Mouse (Mus musculus): Measurements from ENCODE around the gene Tmem123.

Tmem123 gene

DNA sequence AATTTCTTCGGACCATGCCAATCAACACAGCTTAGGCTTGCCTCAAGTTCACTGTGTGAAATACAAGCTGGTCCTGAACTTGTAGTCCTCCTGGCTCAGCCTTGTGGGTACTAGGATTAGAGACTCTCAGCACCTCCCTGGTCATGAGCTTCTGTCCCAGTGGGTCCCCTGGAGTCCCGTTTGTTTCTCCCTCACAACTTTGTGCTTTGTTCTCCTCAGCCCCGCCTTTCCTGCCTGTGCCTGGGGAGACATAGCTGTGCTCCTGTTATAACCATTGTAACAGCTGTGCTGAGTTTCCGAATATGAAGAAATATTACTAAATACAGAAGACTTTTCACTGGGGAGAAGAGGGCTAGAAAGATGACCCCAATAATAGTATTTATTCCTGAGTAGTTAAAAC is 5.2 kb downstream of the Tmem123 start:
- no peak for TF ChIP-seq GATA4 (IDR thresholded peaks at IDR 0.05; ENCODE audit: insufficient replicate concordance, low read length)

DNA sequence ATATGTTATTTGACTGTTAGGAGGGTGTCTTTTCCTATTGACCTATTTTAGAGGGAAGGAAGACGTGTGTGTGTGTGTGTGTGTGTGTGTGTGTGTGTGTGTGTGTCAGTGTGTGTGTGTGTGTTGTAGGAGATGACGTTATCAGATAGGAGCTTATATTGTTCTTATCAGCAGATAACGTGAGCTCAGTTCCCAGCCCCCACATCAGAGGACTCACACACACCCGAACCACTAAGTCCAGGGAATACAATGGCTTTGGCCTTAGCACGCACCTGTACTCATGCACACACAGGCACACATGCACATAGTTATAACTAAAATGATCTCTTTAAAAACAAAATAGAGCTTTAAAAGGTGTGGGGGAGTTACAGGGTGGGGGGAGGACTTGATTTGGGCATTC is 5.7 kb downstream of the Tmem123 start:
- TF ChIP-seq GATA4 (IDR thresholded peaks at IDR 0.05; ENCODE audit: insufficient replicate concordance, low read length) = no peak

DNA sequence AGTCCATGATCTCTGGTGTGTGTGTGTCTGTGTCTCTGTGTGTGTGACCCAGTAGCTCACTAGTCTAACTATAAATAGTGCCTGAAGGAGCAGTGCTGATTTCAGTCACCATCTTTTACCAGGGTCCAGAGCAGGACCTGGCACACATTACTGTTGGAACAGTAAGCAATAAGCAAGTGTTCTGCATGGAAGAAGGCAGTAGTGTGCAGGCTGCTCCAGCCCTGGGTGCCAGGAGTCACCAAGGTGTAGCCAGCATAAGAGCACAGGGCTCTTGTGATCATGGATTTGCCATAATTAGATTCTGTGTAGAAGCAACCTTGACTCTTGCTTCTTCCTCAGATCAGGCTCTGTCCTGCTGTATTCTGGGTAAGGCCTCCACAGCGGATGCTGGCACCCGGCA is 8.5 kb downstream of the Tmem123 start:
- no peak for TF ChIP-seq GATA4 (IDR thresholded peaks at IDR 0.05; ENCODE audit: insufficient replicate concordance, low read length)

DNA sequence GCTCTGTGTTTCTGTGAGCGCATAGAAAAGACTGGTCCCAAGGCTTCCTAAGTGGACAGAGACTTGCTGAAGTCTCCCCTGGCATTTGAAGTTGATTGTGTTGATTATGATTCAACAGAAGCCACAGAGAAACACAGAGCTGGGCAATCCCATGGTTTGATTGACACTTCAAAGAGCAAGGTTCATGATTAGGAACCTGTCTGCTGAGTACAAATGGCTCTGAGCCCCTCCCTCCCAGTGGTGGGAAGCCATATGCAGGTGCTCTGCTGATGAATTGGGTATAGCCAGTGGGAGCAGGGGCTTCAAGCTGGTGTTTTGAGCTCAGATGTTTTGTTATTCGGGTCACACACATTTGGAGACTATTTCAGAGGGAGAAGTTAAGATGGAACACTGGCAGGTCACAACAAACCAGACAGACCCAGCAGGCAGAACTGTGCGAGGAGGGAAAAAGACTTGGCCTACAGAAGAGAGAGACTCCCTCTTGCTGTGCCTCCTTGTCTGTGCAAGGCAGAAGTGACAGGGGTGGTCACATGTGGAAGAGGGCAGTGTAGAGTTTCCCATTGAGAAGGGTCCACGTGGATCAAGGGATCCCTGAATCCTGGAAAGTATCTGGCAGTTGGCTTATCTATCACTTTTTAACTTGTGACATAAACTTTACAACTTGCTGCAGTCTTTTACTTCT is 9.1 kb downstream of the Tmem123 start:
- no peak for TF ChIP-seq GATA4 (IDR thresholded peaks at IDR 0.05; ENCODE audit: insufficient replicate concordance, low read length)

DNA sequence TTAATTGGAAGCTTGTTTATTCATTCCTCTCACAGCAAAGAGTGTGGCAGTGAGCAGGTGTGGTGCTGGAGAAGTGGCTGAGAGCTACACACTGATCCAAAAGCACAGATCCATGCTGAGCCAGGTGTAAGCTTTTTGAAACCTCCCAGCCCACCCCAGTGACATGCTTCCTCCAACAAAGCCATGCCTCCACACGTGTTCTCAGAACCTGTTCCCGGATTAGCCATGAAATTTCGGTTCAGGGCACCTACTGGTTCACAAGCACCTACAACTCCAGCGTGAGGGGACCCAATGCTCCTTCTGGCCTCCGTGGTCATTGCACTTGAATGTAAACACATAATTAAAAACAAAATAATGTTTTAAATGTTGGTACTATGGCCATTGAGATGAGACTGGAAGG is 9.8 kb downstream of the Tmem123 start:
- TF ChIP-seq GATA4 (IDR thresholded peaks at IDR 0.05; ENCODE audit: insufficient replicate concordance, low read length) = no peak

DNA sequence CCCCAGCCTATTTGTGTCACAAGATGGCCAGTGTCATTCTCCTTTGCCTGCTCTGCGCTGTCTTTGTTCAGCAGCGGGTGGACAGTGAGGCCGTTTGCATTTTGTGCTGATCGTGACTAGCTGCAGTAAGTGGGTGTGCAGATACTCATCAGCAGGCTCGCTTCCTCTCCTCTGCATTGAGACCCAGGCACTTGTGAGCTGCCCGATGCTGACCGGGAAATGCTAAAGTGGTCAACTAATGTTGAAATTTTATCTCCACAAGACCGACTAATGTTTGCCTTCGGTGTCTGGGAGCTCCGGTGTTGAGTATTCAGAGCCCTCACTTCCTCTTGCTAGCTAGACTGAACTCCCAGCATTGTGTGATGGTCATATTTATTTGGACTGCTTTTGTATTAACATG is 10.7 kb downstream of the Tmem123 start:
- TF ChIP-seq GATA4 (IDR thresholded peaks at IDR 0.05; ENCODE audit: insufficient replicate concordance, low read length) = no peak

DNA sequence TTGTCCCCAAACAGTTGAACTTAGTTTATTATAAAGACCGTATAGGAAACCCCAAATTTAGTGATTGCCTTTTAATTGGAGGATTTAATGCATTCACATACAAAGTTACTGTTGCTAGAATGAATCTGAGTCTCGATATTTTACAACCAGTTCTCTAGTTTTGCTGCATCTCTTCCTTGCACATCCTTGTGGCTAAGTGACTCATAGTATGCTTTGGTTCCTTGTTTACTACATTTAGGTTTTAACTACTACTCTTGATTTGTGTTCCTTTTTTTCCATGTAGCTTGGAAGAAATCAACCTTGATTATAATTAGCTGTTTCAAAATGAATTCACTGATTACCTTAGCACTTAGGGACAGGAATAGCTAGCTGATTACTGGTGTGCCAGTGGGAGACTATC is 11.2 kb downstream of the Tmem123 start:
- TF ChIP-seq GATA4 (IDR thresholded peaks at IDR 0.05; ENCODE audit: insufficient replicate concordance, low read length) = no peak

DNA sequence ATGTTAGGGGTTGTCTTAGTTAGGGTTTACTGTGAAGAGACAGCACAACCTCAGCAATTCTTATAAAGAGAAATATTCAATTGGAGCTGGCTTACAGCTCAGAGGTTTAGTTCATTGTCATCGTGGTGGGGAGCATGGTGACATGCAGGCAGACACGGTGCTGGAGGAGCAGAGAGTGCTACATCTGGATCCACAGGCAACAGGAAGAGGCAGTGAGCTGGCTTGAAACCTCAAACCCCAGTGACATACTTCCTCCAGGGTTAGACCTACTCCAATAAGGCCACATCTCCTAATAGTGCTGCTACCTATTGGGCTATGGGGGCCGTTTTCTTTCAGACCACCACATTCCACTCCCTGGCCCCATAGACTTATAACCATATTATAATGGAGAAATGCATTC is 12.1 kb downstream of the Tmem123 start:
- no peak for TF ChIP-seq GATA4 (IDR thresholded peaks at IDR 0.05; ENCODE audit: insufficient replicate concordance, low read length)

DNA sequence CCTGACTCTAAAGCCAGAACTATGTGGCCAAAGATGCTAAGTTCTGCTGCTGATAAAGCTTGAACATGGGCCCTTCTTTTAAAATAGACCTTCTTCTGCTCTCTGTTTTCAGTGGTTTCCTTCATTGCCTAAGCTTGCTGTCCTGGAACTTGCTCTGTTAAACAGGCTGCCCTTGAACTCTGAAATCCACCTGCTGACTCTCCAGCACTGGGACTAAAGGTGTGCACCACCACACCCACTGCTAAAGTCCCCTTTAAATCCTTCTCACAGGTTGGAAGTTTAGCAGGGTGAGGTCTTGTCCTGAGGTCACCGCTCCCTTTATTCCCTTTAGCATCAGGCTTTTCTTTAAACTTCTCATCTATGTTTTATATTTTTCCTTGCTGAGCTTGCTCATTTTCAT is 13.1 kb downstream of the Tmem123 start:
- TF ChIP-seq GATA4 (IDR thresholded peaks at IDR 0.05; ENCODE audit: insufficient replicate concordance, low read length) = no peak

DNA sequence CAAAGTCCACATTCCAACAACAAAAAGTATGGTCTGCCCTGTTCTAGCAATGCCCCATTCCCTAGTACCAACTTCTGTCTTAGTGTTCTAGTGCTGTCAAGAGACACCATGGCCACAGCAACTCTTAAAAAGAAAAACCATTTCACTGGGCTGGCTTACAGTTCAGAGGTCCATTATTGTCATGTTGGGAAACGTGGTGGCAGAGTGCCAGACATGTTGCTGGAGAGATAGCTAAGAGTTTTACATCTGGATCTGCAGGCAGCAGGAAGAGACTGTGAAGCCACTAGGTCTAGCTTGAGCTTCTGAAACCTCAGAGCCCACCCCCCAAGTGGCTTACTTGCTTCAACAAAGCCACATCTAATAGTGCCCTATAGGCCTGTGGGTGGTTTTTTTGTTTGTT is 13.8 kb downstream of the Tmem123 start:
- no peak for TF ChIP-seq GATA4 (IDR thresholded peaks at IDR 0.05; ENCODE audit: insufficient replicate concordance, low read length)

DNA sequence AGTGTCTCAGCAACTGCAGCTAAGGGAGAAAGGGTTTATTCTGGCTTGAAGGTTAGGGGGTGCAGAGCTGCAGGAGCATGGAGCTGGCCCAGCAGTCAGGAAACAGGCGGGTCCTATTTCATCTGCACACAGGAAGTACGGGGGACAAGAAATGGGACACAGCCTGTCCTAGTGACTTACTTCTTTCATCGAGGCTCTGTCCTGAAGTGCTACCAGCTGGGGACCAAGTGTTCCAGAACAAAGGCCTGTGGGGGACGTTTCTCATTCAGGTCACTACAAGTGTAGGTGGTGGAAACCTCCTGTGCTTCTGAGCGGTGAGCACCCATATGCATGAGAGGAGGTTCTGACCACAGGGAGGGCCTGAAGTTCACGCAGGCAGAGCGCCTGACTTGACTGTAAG is 14.9 kb downstream of the Tmem123 start:
- TF ChIP-seq GATA4 (IDR thresholded peaks at IDR 0.05; ENCODE audit: insufficient replicate concordance, low read length) = no peak

DNA sequence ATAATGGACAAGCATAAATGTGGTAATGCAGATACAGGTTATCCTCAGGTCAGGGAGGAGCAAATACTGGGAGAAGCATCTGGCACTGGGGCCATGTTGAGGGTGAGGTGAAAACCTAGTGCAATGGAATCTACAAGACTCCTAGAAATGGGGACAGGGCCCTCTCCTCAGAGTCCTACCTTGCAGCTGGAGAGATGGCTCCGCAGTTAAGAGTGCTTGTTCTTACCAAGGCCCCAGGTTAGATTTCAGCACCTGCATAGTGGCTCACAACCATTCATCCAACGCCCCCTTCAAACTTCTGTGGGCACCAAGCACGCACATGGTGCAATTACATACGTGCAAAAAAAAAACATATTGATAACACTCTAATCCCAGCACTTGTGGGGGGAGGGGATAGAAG is 15.9 kb downstream of the Tmem123 start:
- no peak for TF ChIP-seq GATA4 (IDR thresholded peaks at IDR 0.05; ENCODE audit: insufficient replicate concordance, low read length)

DNA sequence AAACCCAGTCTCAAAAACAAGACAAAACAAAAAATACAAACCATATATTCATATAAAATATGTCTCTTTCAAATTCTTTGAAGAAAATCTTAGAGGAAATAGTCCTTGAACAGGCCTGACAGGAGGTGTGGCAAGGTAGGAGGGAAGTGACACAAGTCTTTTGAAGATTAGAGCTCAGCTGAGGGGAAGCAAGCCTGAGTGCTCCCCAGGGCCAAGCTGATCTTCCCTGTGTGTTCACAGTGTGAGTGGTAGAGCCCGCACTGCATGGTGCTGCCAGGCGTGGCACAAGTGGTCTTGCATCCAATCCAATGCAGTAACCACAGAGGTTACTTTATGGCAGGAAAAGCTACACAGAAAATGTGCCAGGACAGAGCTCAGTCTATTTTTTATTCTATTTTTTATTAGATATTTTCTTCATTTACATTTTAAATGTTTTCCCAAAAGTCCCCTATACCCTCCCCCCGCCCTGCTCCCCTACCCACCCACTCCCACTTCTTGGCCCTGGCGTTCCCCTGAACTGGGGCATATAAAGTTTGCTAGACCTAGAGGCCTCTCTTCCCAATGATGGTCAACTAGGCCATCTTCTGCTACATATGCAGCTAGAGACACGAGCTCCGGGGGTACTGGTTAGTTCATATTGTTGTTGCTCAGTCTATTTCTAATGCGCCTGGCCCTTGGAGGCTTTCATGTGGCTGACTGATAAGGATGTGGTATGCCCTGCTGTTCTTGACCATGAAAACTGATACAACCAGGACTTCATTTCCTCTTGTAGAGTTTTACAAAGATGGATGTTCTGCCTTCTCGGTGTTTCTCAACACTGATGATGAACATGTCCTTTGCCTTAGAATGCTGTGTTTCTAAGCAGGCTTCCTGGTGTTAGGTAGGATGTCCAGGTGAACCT is 16.7 kb downstream of the Tmem123 start:
- TF ChIP-seq GATA4 (IDR thresholded peaks at IDR 0.05; ENCODE audit: insufficient replicate concordance, low read length) = no peak

DNA sequence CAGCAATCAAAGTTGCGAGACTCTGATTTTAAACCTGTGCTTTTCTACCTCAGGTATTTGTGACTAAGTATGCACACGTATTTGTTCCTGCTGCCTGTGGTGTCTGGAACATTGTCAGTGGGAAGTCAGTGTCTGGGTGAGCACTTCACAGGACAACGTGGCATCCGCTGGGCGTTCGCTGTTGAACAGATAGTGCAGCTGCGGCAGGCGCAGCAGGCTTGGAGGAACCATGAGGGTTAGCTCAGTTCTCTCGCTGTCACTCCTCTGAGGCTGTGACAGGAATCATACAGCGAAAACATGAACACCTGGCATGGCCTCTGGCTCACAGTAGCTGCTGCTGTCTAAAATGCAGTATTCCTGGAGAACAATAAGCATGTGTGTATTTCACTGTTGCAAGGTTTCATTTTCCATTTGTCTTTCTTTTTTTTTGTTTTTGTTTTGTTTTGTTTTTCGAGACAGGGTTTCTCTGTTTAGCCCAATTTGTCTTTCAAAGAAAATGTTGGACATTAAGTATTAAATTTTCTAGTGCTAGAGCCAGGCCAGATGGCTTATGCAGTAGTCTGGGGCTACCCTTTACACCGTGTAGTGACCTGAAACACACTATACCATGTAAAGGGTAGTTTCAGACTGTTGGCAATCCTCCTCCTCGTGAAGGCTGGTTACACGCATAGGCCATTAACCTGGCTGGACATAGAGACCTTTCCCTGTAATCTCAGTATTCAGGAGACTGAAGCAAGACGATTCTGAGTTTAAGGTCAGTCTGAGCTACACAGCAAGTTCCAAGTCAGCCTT is 20.2 kb downstream of the Tmem123 start:
- no peak for TF ChIP-seq GATA4 (IDR thresholded peaks at IDR 0.05; ENCODE audit: insufficient replicate concordance, low read length)

DNA sequence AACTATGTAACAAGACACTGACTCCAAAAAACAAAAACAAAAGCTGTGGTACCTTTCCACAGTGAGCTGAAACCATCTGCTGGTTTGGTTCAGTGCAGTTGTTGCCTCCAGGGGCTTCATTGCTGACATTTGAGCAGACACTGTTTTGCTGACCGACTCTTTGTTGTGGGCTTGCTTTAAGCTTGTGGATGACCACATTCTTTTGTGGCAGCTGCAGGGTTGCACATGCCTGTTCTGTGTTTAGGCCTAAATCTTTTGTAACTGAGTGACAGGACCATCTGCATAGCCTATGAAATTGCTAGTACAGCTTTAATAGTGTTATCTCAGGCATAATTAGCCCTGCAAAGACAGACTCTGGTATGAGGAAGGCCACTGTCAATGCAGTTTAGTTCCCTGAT is 20.8 kb downstream of the Tmem123 start:
- TF ChIP-seq GATA4 (IDR thresholded peaks at IDR 0.05; ENCODE audit: insufficient replicate concordance, low read length) = no peak

DNA sequence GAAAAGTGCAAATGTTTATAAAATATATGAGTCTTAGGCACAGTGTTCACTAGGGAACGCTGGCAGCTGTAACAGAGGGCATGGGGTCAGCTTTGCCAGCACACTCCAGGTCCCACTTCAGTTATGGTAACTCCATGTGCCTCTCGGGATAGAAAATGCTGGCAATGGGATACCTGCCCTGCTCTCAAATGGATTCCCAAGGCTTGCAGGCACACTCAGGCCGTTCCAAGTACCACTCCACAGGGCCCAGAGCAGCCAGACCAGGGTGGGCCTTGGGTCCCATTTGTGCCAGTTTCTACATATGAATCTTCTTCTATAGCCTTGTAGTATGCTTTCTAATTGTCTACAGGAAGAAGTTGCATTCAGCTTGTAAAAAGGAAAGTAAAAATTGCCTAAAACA is 21.6 kb downstream of the Tmem123 start:
- TF ChIP-seq GATA4 (IDR thresholded peaks at IDR 0.05; ENCODE audit: insufficient replicate concordance, low read length) = no peak
